Mouse (Mus musculus) intestine, postnatal 0 days (tissue): ENCODE measurements at regions not wholly inside any gene's neighbourhood (a gene's known extent, or its start where the extent isn't known, plus 50 kb on each side); places are given as distances from the start of the nearest gene placed in this dataset.

ENCODE experiments used
- ATAC-seq: fragments of 200-750 bp; cut with Nextera tagmentation; 2 replicates; pipeline ENCODE4 v1.8.0; 2017; ENCODE audit warnings: mild to moderate bottlenecking, moderate TSS enrichment, moderate library complexity
- H3K27ac ChIP-seq: fragments of 300-500 bp; sonication (generic); 2 replicates; pipeline ENCODE4 v1.5.1; 2014; ENCODE audit warnings: mild to moderate bottlenecking, low read depth, low read length, moderate library complexity
- H3K27me3 ChIP-seq: fragments of 300-500 bp; sonication (generic); replicated peaks from 2 replicates; pipeline ENCODE4 v1.6.1; 2014; ENCODE audit warnings: low read length, mixed read lengths; ENCODE audit not compliant: control insufficient read depth, insufficient read depth
- H3K36me3 ChIP-seq: fragments of 300-500 bp; sonication (generic); 2 replicates; pipeline ENCODE4 v1.6.1; 2014; ENCODE audit warnings: mild to moderate bottlenecking, moderate library complexity; ENCODE audit not compliant: control insufficient read depth, insufficient read depth
- H3K4me1 ChIP-seq: fragments of 300-500 bp; sonication (generic); replicated peaks from 2 replicates; pipeline ENCODE4 v1.6.1; 2014; ENCODE audit warnings: antibody characterized with exemption, low read length, mixed read lengths; ENCODE audit not compliant: control insufficient read depth, insufficient read depth
- H3K4me2 ChIP-seq: fragments of 300-500 bp; sonication (generic); replicated peaks from 2 replicates; pipeline ENCODE4 v1.6.1; 2014; ENCODE audit warnings: low read depth, mild to moderate bottlenecking, moderate library complexity
- H3K4me3 ChIP-seq: fragments of 300-500 bp; sonication (generic); 2 replicates; pipeline ENCODE4 v1.5.1; 2014; ENCODE audit warnings: low read depth, low read length
- H3K9ac ChIP-seq: fragments of 300-500 bp; sonication (generic); 2 replicates; pipeline ENCODE4 v1.6.1; 2014; ENCODE audit warnings: mild to moderate bottlenecking, low read depth, low read length
- H3K9me3 ChIP-seq: fragments of 300-500 bp; sonication (generic); 2 replicates; pipeline ENCODE4 v1.6.1; 2016; ENCODE audit warnings: mixed run types; ENCODE audit not compliant: control insufficient read depth
- CTCF ChIP-seq: sonication (generic); IDR thresholded peaks from 2 replicates; pipeline ENCODE4 v1.5.1; 2016; ENCODE audit warnings: low read depth, mild to moderate bottlenecking, control low read depth, antibody characterized with exemption, moderate library complexity
- WGBS: fragments of 180-500 bp; shearing (Covaris S2); extraction: QIAGEN DNeasy Blood & Tissue Kit; methylation state at CpG from one replicate; pipeline ENCODE4 v1.1.7; 2014; 5-methylcytosine and 5-hydroxymethylcytosine counted together

DNA sequence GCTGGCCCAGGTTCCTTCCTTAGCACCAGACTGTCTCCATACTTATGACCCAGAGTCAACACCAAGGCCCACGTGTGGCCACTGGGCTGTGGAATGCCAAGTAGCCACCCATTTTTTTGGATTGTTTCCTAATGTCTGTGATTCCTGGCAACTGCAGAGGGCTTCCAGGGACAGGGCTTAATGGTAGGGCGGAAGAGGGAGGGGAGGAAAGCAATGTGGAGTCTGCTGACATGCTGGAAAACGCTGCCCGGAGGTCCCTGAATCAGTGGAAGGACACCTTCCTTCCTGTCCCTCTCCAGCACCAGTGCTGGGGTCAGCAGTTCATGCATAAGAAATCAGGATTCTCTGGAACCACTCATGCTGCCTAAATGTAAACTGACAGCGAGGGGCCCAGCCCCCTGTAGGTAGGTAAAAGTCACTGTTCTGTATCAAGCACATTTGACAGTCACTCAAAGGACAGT, 90.8 kb downstream of the Iyd start:
- TF ChIP-seq CTCF, result peak; percentile 17
- Histone ChIP-seq H3K4me2 (no peak overlapping the region), H3K9ac (no peak overlapping the region), H3K4me1 (no peaks in the 10 kb centered on the region), H3K9me3 (no peaks in the 10 kb centered on the region), H3K27ac (no peak overlapping the region), H3K27me3 (no peaks in the 10 kb centered on the region), H3K36me3 (no peaks in the 10 kb centered on the region), H3K4me3 (no peak overlapping the region)
- 51% methylated on average over 5 of the region's 5 CpGs for WGBS
- no peak for ATAC-seq

DNA sequence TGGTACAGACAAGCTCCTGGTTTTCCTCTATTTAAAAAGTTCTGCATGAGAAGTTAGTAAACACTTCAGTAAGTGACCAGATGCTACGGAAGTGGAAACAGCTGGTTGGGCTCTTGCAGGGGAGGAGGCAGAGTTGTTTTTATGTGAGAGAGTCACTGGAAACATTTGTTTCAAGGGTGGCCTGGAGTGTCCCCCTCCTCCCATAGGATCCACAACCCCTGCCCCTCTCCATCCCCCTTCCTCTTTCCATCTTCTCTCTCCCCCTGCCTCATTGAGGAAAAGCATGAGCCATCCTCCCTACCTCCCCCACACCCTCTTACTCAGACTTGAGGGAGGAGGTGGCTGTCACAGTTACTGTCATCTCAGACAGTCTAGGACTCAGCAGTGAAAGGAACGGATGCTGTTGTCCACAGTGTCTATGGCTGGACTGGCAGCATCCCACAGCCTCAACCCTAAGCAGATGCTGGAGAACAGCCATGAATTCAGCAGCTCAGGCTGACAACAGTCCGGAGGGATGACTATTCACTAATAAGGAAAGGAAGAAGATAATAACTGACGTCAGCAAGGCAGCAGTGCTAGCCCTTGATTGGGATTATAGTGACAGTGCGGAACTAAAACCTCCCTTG, 93.9 kb downstream of the Iyd start:
- Histone ChIP-seq H3K36me3 (no peaks in the 10 kb centered on the region), H3K9ac (no peak overlapping the region), H3K4me3 (no peak overlapping the region), H3K4me2 (no peak overlapping the region), H3K27ac (peak overlapping the region; percentile 41), H3K9me3 (no peaks in the 10 kb centered on the region), H3K27me3 (no peaks in the 10 kb centered on the region), H3K4me1 (no peaks in the 10 kb centered on the region)
- TF ChIP-seq CTCF, result no peak
- WGBS, result 39% methylated on average over 5 of the region's 5 CpGs
- peak; percentile 45; the same call in 1 of the 2 replicates for ATAC-seq

DNA sequence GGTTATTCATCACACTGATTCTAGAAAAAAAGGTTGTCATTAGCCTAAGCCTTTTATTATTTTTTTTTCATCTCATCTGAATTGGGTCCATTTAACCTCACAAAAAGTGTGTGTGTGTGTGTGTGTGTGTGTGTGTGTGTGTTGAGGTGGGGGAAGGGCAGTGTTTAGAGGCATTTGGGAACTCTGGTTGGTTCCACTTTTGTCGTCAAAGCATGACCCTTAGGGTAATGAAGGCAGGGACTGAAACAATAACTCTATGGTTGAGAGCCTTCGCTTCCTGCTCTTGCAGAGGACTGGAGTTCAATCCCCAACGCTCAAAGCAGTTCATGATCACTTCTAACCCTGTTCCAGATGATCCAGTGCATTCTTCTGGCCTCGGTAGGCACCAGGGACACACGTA, 96.1 kb upstream of the Plekhg1 start:
- no peaks in the 10 kb centered on the region for H3K4me1 ChIP-seq
- no peak for ATAC-seq
- H3K9ac ChIP-seq, result no peak overlapping the region
- H3K27ac ChIP-seq, result no peak overlapping the region
- H3K4me2 ChIP-seq, result no peak overlapping the region
- WGBS, result 83% methylated on average over 5 of the region's 5 CpGs
- no peaks in the 10 kb centered on the region for H3K9me3 ChIP-seq
- no peak for TF ChIP-seq CTCF
- H3K4me3 ChIP-seq, result no peak overlapping the region
- no peaks in the 10 kb centered on the region for H3K27me3 ChIP-seq
- H3K36me3 ChIP-seq, result no peaks in the 10 kb centered on the region

DNA sequence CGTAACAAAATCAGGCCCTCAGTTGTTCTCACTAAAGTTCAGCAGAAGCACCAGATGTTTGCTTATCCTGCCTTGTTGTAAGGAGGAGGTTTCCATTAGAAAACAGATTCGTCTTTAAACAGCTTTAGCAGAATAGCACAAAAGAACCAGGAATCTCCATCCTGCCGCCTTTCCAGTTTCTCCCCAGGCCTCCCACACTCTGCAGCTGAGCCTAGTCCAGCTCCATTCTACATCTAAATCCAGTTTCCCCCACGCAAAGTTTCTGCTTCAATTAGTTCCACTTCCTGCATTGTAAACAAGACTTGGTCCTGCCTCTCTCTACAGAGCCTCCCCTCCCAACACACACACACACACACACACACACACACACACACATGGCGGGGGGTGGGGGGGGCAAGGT, 95.1 kb upstream of the Plekhg1 start:
- WGBS, result 61% methylated on average over 5 of the region's 5 CpGs
- H3K4me1 ChIP-seq, result no peaks in the 10 kb centered on the region
- no peak overlapping the region for H3K9ac ChIP-seq
- ATAC-seq, result no peak
- no peaks in the 10 kb centered on the region for H3K36me3 ChIP-seq
- H3K27me3 ChIP-seq, result no peaks in the 10 kb centered on the region
- no peaks in the 10 kb centered on the region for H3K9me3 ChIP-seq
- no peak overlapping the region for H3K4me2 ChIP-seq
- no peak overlapping the region for H3K27ac ChIP-seq
- H3K4me3 ChIP-seq, result no peak overlapping the region
- no peak for TF ChIP-seq CTCF

DNA sequence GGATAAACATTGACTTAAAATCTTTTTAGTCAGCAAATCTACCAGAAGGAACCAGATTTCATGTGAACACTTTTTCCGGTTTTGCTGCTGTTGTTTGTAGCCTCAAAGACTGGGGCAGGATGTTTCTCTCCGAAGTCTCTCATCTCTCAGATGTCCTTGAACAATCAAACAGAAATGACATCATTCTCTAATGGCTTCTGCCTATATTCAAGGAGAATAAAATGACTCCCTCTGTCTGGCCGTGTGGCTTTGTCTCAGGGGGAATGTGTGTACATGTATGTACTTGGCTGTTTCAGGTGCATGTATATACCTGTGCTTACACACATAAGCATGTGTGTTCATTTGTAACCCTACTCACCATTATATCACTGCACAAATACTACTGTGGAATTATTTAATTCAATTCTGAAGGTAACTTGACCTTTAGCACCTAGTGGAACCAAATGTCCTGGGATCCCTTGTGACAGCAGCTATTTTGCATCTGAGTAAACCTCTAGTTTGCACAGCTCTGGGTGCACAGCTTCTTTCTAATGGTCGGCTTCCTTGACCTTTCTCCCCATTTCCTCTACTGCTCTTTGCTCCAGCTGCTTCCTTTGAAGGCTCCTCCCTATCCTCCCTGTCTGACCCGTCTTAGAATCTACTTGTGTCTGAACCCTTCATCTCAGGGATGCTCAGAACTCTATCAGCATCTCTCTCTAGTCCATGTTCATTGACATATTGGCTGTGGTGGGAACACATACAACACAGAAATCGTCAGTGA, 93.8 kb upstream of the Plekhg1 start:
- TF ChIP-seq CTCF, result no peak
- H3K27me3 ChIP-seq, result no peaks in the 10 kb centered on the region
- H3K4me1 ChIP-seq, result no peaks in the 10 kb centered on the region
- WGBS, result 47% methylated on average over 6 of the region's 6 CpGs
- no peak overlapping the region for H3K4me3 ChIP-seq
- no peak overlapping the region for H3K27ac ChIP-seq
- no peak overlapping the region for H3K4me2 ChIP-seq
- no peak overlapping the region for H3K9ac ChIP-seq
- no peaks in the 10 kb centered on the region for H3K9me3 ChIP-seq
- no peaks in the 10 kb centered on the region for H3K36me3 ChIP-seq
- no peak for ATAC-seq

DNA sequence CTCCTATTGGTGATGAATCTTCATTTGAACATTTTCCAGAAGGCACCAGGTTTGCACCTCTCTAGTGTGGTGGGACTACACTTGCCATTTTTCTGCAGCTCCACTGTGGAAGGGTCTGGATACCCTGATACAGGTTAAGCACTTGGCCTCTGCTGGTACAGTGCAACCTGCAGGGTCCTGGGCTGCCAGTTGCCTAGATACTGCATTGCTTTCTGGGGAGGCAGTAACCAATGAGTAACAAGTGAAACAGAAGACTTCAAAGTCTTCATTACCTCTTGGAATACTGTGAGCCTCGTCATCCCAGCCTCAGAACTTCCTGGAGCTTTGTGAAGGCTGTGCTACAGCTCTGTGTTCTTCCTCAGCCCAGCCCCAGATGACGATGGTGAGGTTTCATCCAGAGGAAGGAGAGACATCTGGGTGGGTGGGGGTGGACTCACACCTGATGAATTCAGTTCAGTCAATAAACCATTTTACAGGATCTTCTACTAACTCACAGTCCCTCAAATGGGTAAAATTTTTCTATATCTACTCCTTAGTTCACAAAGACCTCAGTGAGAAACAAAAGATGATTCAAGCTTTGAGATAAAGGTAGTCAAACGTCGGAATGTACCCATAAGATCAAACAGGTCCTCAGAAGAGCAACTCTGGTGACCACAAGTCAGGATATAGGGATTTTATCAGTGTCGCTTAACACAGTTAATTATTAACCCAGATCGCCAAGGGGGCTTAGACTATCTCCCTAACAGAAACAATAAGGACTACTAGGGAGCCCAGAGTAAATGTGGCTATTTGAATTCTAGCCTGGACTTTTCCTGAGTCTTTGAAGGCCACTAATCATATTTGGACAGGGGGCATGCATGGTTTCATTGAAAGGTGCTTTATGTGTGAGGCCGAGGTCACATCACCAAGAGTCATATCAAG, 92.1 kb upstream of the Plekhg1 start:
- WGBS, result 38% methylated on average over 7 of the region's 7 CpGs
- no peak overlapping the region for H3K9ac ChIP-seq
- H3K4me2 ChIP-seq, result no peak overlapping the region
- no peak for TF ChIP-seq CTCF
- H3K4me3 ChIP-seq, result no peak overlapping the region
- no peaks in the 10 kb centered on the region for H3K9me3 ChIP-seq
- no peaks in the 10 kb centered on the region for H3K4me1 ChIP-seq
- H3K36me3 ChIP-seq, result no peaks in the 10 kb centered on the region
- H3K27me3 ChIP-seq, result no peaks in the 10 kb centered on the region
- ATAC-seq, result no peak
- H3K27ac ChIP-seq, result no peak overlapping the region
